Mouse (Mus musculus) liver, embryonic 14.5 days (tissue): ENCODE data around the gene Fam160b1. TPM values are rescaled to one million over a fixed set of nuclear protein-coding genes. Genes with fewer than 3 reads are reported as not detected.

ENCODE experiments used
- ATAC-seq: fragments of 200-750 bp; cut with Nextera tagmentation; 2 replicates; pipeline ENCODE4 v1.8.0; 2017; ENCODE audit warnings: moderate number of reproducible peaks, mild to moderate bottlenecking, moderate library complexity; ENCODE audit not compliant: insufficient read depth
- DNase-seq, 3 experiments: peaks; one replicate each; pipeline ENCODE4 v3.0.0-alpha.2; 2012 to 2013; ENCODE audit warnings: low read depth in 3 of 3, low spot score in 3 of 3
- H3K27ac ChIP-seq: fragments of 300-500 bp; sonication (generic); 2 replicates; pipeline ENCODE4 v1.5.1; 2014; ENCODE audit warnings: moderate library complexity, mild to moderate bottlenecking, control low read depth, inconsistent platforms
- H3K27me3 ChIP-seq: fragments of 300-500 bp; sonication (generic); 2 replicates; pipeline ENCODE4 v1.6.1; 2014; ENCODE audit warnings: mild to moderate bottlenecking, low read length, moderate library complexity; ENCODE audit not compliant: control insufficient read depth, insufficient read depth
- H3K36me3 ChIP-seq: fragments of 300-500 bp; sonication (generic); replicated peaks from 2 replicates; pipeline ENCODE4 v1.6.1; 2014; ENCODE audit warnings: low read depth; ENCODE audit not compliant: control insufficient read depth, insufficient read depth
- H3K4me1 ChIP-seq, 2 experiments: fragments of 200-500 bp in 1 of 2; fragments of 300-500 bp in 1 of 2; sonication (generic) in 1 of 2; replicated peaks; 2 replicates each; pipeline ENCODE4 v1.6.1; 2012 to 2014; ENCODE audit warnings: antibody characterized with exemption in 1 of 2, inconsistent platforms in 1 of 2, low read length in 1 of 2; ENCODE audit not compliant: control insufficient read depth in 2 of 2, insufficient read depth in 2 of 2
- H3K4me2 ChIP-seq: fragments of 300-500 bp; sonication (generic); 2 replicates; pipeline ENCODE4 v1.6.1; 2014; ENCODE audit warnings: low read depth, mild to moderate bottlenecking, control low read depth, moderate library complexity
- H3K4me3 ChIP-seq, 2 experiments: fragments of 200-500 bp in 1 of 2; fragments of 300-500 bp in 1 of 2; sonication (generic) in 1 of 2; 2 replicates each; pipeline ENCODE4 v1.5.1; 2012 to 2014; ENCODE audit warnings: low read depth in 2 of 2, low read length in 2 of 2, mild to moderate bottlenecking in 2 of 2, control low read depth in 1 of 2, inconsistent platforms in 1 of 2, moderate library complexity in 1 of 2; ENCODE audit not compliant: insufficient read depth in 1 of 2
- H3K9ac ChIP-seq: fragments of 300-500 bp; sonication (generic); replicated peaks from 2 replicates; pipeline ENCODE4 v1.6.1; 2014; ENCODE audit warnings: mild to moderate bottlenecking, control low read depth, moderate library complexity
- H3K9me3 ChIP-seq: fragments of 300-500 bp; sonication (generic); 2 replicates; pipeline ENCODE4 v1.6.1; 2016; ENCODE audit warnings: low read length, mixed read lengths; ENCODE audit not compliant: control insufficient read depth
- CTCF ChIP-seq: IDR thresholded peaks from 2 replicates; pipeline ENCODE4 v1.5.1; 2016; ENCODE audit warnings: antibody characterized with exemption, low read depth, control low read depth
- EP300 ChIP-seq: IDR thresholded peaks from 2 replicates; pipeline ENCODE4 v1.6.1; 2016; ENCODE audit warnings: antibody characterized with exemption, low read depth
- WGBS: fragments of 180-500 bp; shearing (Covaris S2); extraction: QIAGEN DNeasy Blood & Tissue Kit; methylation state at CpG from one replicate; pipeline ENCODE4 v1.1.7; 2014; ENCODE audit not compliant: insufficient replicate concordance; 5-methylcytosine and 5-hydroxymethylcytosine counted together
- polyA plus RNA-seq, 2 experiments: library from polyadenylated mRNA; depleted of rRNA in 1 of 2; stranded (reverse) in 1 of 2; unstranded in 1 of 2; fragments of >200 nt; fragmentation: Nextera tagmentation in 1 of 2; extraction: Ambion mirVana in 1 of 2; gene quantifications; 2 replicates each; pipeline versions ENCODE4 v1.2.1 to v1.2.3; 2012 to 2014

The Fam160b1 gene
- polyA plus RNA-seq, 2 experiments: 5.1 to 5.4 TPM

GRCm38 (mm10) chr19:57436586-57437021 is 76.1 kb downstream of the Fam160b1 start:
- Histone ChIP-seq H3K27ac (no peak overlapping the region), H3K36me3 (no peaks in the 10 kb centered on the region), H3K27me3 (no peaks in the 10 kb centered on the region), H3K9me3 (no peaks in the 10 kb centered on the region), H3K4me3 (no peak overlapping the region), H3K4me2 (no peak overlapping the region), H3K4me1 (no peaks in the 10 kb centered on the region), H3K9ac (no peak overlapping the region)
- WGBS: 60% methylated on average over 10 of the region's 10 CpGs
- DNase-seq (no peak), ATAC-seq (no peak)
- TF ChIP-seq EP300 (no peak), CTCF (no peak)

GRCm38 (mm10) chr19:57437042-57437441 is 76.6 kb downstream of the Fam160b1 start:
- no peak for ATAC-seq
- H3K9ac ChIP-seq: no peak overlapping the region
- H3K27ac ChIP-seq: no peak overlapping the region
- no peaks in the 10 kb centered on the region for H3K27me3 ChIP-seq
- TF ChIP-seq CTCF (no peak), EP300 (no peak)
- no peaks in the 10 kb centered on the region for H3K4me1 ChIP-seq
- H3K4me3 ChIP-seq: no peak overlapping the region
- WGBS: 83% methylated on average over 7 of the region's 7 CpGs
- H3K4me2 ChIP-seq: no peak overlapping the region
- no peaks in the 10 kb centered on the region for H3K36me3 ChIP-seq
- DNase-seq: no peak
- H3K9me3 ChIP-seq: no peaks in the 10 kb centered on the region

Other genes with a start within 250 kb of the Fam160b1 start
- gene Ablim1, start 45.8 kb upstream of the Fam160b1 start, polyA plus RNA-seq (2012; rRNA removed): 2.8 and 3.0 TPM in 2 replicates
- gene Ablim1, start 45.8 kb upstream of the Fam160b1 start, polyA plus RNA-seq (2014; fragmentation: Nextera tagmentation; extraction: Ambion mirVana): 4.7 and 6.3 TPM in 2 replicates
- 4.2 and 6.7 TPM in 2 replicates for gene Trub1, start 92.2 kb downstream of the Fam160b1 start, polyA plus RNA-seq (2012; rRNA removed)
- gene Trub1, start 92.2 kb downstream of the Fam160b1 start, polyA plus RNA-seq (2014; fragmentation: Nextera tagmentation; extraction: Ambion mirVana): 7.8 and 8.1 TPM in 2 replicates